Mouse (Mus musculus) neural tube, embryonic 14.5 days (tissue): ENCODE measurements at regions not wholly inside any gene's neighbourhood (a gene's known extent, or its start where the extent isn't known, plus 50 kb on each side); places are given as distances from the start of the nearest gene placed in this dataset.

Source experiments
- ATAC-seq: fragments of 200-750 bp; cut with Nextera tagmentation; 2 replicates; pipeline ENCODE4 v1.8.0; 2017; ENCODE audit warnings: low read depth, mild to moderate bottlenecking, moderate TSS enrichment, moderate library complexity
- H3K27ac ChIP-seq: fragments of 300-500 bp; sonication (generic); 2 replicates; pipeline ENCODE4 v1.5.1; 2014; ENCODE audit warnings: low read depth, mild to moderate bottlenecking, control low read depth, low read length, moderate library complexity, mixed read lengths
- H3K27me3 ChIP-seq: fragments of 300-500 bp; sonication (generic); 2 replicates; pipeline ENCODE4 v1.6.1; 2014; ENCODE audit warnings: low read length; ENCODE audit not compliant: control insufficient read depth, insufficient read depth
- H3K36me3 ChIP-seq: fragments of 300-500 bp; sonication (generic); 2 replicates; pipeline ENCODE4 v1.6.1; 2014; ENCODE audit warnings: low read length, mixed read lengths; ENCODE audit not compliant: control insufficient read depth, insufficient read depth
- H3K4me1 ChIP-seq: fragments of 300-500 bp; sonication (generic); 2 replicates; pipeline ENCODE4 v1.6.1; 2014; ENCODE audit warnings: low read length; ENCODE audit not compliant: control insufficient read depth, insufficient read depth
- H3K4me2 ChIP-seq: fragments of 300-500 bp; sonication (generic); 2 replicates; pipeline ENCODE4 v1.6.1; 2014; ENCODE audit warnings: mild to moderate bottlenecking, low read depth, low read length, control low read depth
- H3K4me3 ChIP-seq: fragments of 300-500 bp; sonication (generic); 2 replicates; pipeline ENCODE4 v1.5.1; 2014; ENCODE audit warnings: low read depth, low read length, control low read depth, mixed read lengths
- H3K9ac ChIP-seq: fragments of 300-500 bp; sonication (generic); replicated peaks from 2 replicates; pipeline ENCODE4 v1.6.1; 2014; ENCODE audit warnings: low read depth, mild to moderate bottlenecking, control low read depth, low read length, mixed read lengths
- H3K9me3 ChIP-seq: fragments of 300-500 bp; sonication (generic); 2 replicates; pipeline ENCODE4 v1.6.1; 2016; ENCODE audit warnings: low read length; ENCODE audit not compliant: control insufficient read depth
- WGBS: fragments of 180-500 bp; shearing (Covaris S2); extraction: QIAGEN DNeasy Blood & Tissue Kit; methylation state at CpG from one replicate; pipeline ENCODE4 v1.1.7; 2014; 5-methylcytosine and 5-hydroxymethylcytosine counted together

- 93% methylated on average over 4 of the region's 4 CpGs for WGBS
- no peak for ATAC-seq
- no peak overlapping the region for H3K9ac ChIP-seq
- no peaks in the 10 kb centered on the region for H3K27me3 ChIP-seq
- H3K4me1 ChIP-seq = no peaks in the 10 kb centered on the region
- H3K36me3 ChIP-seq = no peaks in the 10 kb centered on the region
- no peaks in the 10 kb centered on the region for H3K9me3 ChIP-seq
- no peak overlapping the region for H3K27ac ChIP-seq
- no peak overlapping the region for H3K4me2 ChIP-seq
- H3K4me3 ChIP-seq = no peak overlapping the region
Observed at GRCm38 (mm10) chr15:50989457-50989856, 2895.2 kb upstream of the Gm7489 start.

GRCm38 (mm10) chr15:50991667-50992066, 2893.0 kb upstream of the Gm7489 start:
- H3K4me3 ChIP-seq = no peak overlapping the region
- H3K36me3 ChIP-seq = no peaks in the 10 kb centered on the region
- H3K4me2 ChIP-seq = no peak overlapping the region
- no peak for ATAC-seq
- no peak overlapping the region for H3K27ac ChIP-seq
- no peaks in the 10 kb centered on the region for H3K4me1 ChIP-seq
- H3K27me3 ChIP-seq = no peaks in the 10 kb centered on the region
- 77% methylated on average over 4 of the region's 4 CpGs for WGBS
- H3K9me3 ChIP-seq = no peaks in the 10 kb centered on the region
- no peak overlapping the region for H3K9ac ChIP-seq

- 78% methylated on average over 2 of the region's 2 CpGs for WGBS
- no peaks in the 10 kb centered on the region for H3K4me1 ChIP-seq
- no peak overlapping the region for H3K4me3 ChIP-seq
- no peak overlapping the region for H3K27ac ChIP-seq
- no peaks in the 10 kb centered on the region for H3K27me3 ChIP-seq
- H3K9me3 ChIP-seq = no peaks in the 10 kb centered on the region
- no peak overlapping the region for H3K4me2 ChIP-seq
- H3K9ac ChIP-seq = no peak overlapping the region
- no peaks in the 10 kb centered on the region for H3K36me3 ChIP-seq
- no peak for ATAC-seq
Observed at GRCm38 (mm10) chr15:50992246-50992645, 2892.5 kb upstream of the Gm7489 start.

- 66% methylated on average over 5 of the region's 5 CpGs for WGBS
- Histone ChIP-seq H3K4me3 (no peak overlapping the region), H3K9me3 (no peaks in the 10 kb centered on the region), H3K36me3 (no peaks in the 10 kb centered on the region), H3K9ac (no peak overlapping the region), H3K4me2 (no peak overlapping the region), H3K27me3 (no peaks in the 10 kb centered on the region), H3K4me1 (no peaks in the 10 kb centered on the region), H3K27ac (no peak overlapping the region)
- no peak for ATAC-seq
Observed at GRCm38 (mm10) chr15:50993121-50993520, 2891.6 kb upstream of the Gm7489 start.

- WGBS = 94% methylated on average over 3 of the region's 3 CpGs
- no peak for ATAC-seq
- Histone ChIP-seq H3K9me3 (no peaks in the 10 kb centered on the region), H3K4me1 (no peaks in the 10 kb centered on the region), H3K36me3 (no peaks in the 10 kb centered on the region), H3K27me3 (no peaks in the 10 kb centered on the region), H3K27ac (no peak overlapping the region), H3K4me3 (no peak overlapping the region), H3K9ac (no peak overlapping the region), H3K4me2 (no peak overlapping the region)
Observed at GRCm38 (mm10) chr15:50995688-50996087, 2889.0 kb upstream of the Gm7489 start.

- no peak for ATAC-seq
- 93% methylated on average over 4 of the region's 4 CpGs for WGBS
- no peaks in the 10 kb centered on the region for H3K27me3 ChIP-seq
- H3K4me3 ChIP-seq = no peak overlapping the region
- H3K4me1 ChIP-seq = no peaks in the 10 kb centered on the region
- no peaks in the 10 kb centered on the region for H3K9me3 ChIP-seq
- no peak overlapping the region for H3K4me2 ChIP-seq
- no peak overlapping the region for H3K9ac ChIP-seq
- no peak overlapping the region for H3K27ac ChIP-seq
- no peaks in the 10 kb centered on the region for H3K36me3 ChIP-seq
Observed at GRCm38 (mm10) chr15:50996296-50996695, 2888.4 kb upstream of the Gm7489 start.

GRCm38 (mm10) chr15:50997209-50997763, 2887.4 kb upstream of the Gm7489 start:
- peak; percentile 95 for ATAC-seq

GRCm38 (mm10) chr15:51038968-51039367, 2845.7 kb upstream of the Gm7489 start:
- H3K9me3 ChIP-seq = no peaks in the 10 kb centered on the region
- WGBS = 7% methylated on average over 1 of the region's 1 CpGs
- no peak for ATAC-seq
- no peak overlapping the region for H3K27ac ChIP-seq
- no peaks in the 10 kb centered on the region for H3K27me3 ChIP-seq
- H3K4me3 ChIP-seq = no peak overlapping the region
- H3K36me3 ChIP-seq = no peaks in the 10 kb centered on the region
- no peak overlapping the region for H3K4me2 ChIP-seq
- H3K9ac ChIP-seq = no peak overlapping the region
- no peaks in the 10 kb centered on the region for H3K4me1 ChIP-seq

More at GRCm38 (mm10) chr15:50997209-50997763, 2887.4 kb upstream of the Gm7489 start:
- H3K9ac ChIP-seq = no peak overlapping the region
- 53% methylated on average over 11 of the region's 11 CpGs for WGBS
- no peaks in the 10 kb centered on the region for H3K27me3 ChIP-seq
- H3K4me2 ChIP-seq = peak overlapping the region; percentile 22
- H3K9me3 ChIP-seq = no peaks in the 10 kb centered on the region
- no peaks in the 10 kb centered on the region for H3K4me1 ChIP-seq
- H3K36me3 ChIP-seq = no peaks in the 10 kb centered on the region
- peak overlapping the region; percentile 62 for H3K27ac ChIP-seq
- H3K4me3 ChIP-seq = no peak overlapping the region

- no peaks in the 10 kb centered on the region for H3K27me3 ChIP-seq
- no peaks in the 10 kb centered on the region for H3K36me3 ChIP-seq
- 54% methylated on average over 10 of the region's 10 CpGs for WGBS
- no peak for ATAC-seq
- no peak overlapping the region for H3K27ac ChIP-seq
- H3K4me2 ChIP-seq = no peak overlapping the region
- H3K4me3 ChIP-seq = no peak overlapping the region
- H3K4me1 ChIP-seq = no peaks in the 10 kb centered on the region
- no peak overlapping the region for H3K9ac ChIP-seq
- no peaks in the 10 kb centered on the region for H3K9me3 ChIP-seq
Observed at GRCm38 (mm10) chr15:51070538-51070937, 2814.2 kb upstream of the Gm7489 start.
